Mouse (Mus musculus) CH12.LX (cell line): ENCODE measurements at regions not wholly inside any gene's neighbourhood (a gene's known extent, or its start where the extent isn't known, plus 50 kb on each side); places are given as distances from the start of the nearest gene placed in this dataset.

Experiments used
- DNase-seq: peaks from one replicate; pipeline ENCODE4 v3.0.0-alpha.2; 2013; ENCODE audit errors: extremely low read depth
- H3K27ac ChIP-seq: 2 replicates; pipeline ENCODE4 v1.5.1; 2012; ENCODE audit warnings: low read depth, mild to moderate bottlenecking, control low read depth, moderate library complexity; ENCODE audit not compliant: insufficient read depth
- H3K27me3 ChIP-seq: replicated peaks from 2 replicates; pipeline ENCODE3; 2012; ENCODE audit warnings: inconsistent platforms
- H3K36me3 ChIP-seq, 2 experiments: replicated peaks in 1 of 2; 2 replicates each; pipeline versions ENCODE3 to v1.6.1; 2012; ENCODE audit warnings: inconsistent platforms in 1 of 2, low read length in 1 of 2, mild to moderate bottlenecking in 1 of 2, mixed read lengths in 1 of 2, moderate library complexity in 1 of 2; ENCODE audit not compliant: control insufficient read depth in 1 of 2, insufficient read depth in 1 of 2
- H3K4me1 ChIP-seq, 2 experiments: 2 replicates each; pipeline ENCODE4 v1.6.1; 2012; ENCODE audit warnings: inconsistent platforms in 1 of 2, moderate library complexity in 1 of 2; ENCODE audit not compliant: insufficient read depth in 2 of 2, control insufficient read depth in 1 of 2
- H3K4me2 ChIP-seq: 2 replicates; pipeline ENCODE4 v1.6.1; 2012; ENCODE audit warnings: low read depth, mild to moderate bottlenecking, control low read depth; ENCODE audit not compliant: poor library complexity, insufficient read depth, severe bottlenecking
- H3K4me3 ChIP-seq, 3 experiments: fragments of 150-350 bp in 1 of 3; sonication (generic) in 1 of 3; replicated peaks in 1 of 3; 2 replicates each; pipeline versions ENCODE3 to v1.5.1; 2011 to 2012; ENCODE audit warnings: low read depth in 2 of 3, low read length in 2 of 3, mild to moderate bottlenecking in 2 of 3, moderate library complexity in 2 of 3, control low read depth in 1 of 3, improper control_type of control experiment in 1 of 3, inconsistent platforms in 1 of 3, mixed read lengths in 1 of 3; ENCODE audit not compliant: poor library complexity in 1 of 3
- H3K79me2 ChIP-seq: replicated peaks from 2 replicates; pipeline ENCODE4 v1.6.1; 2012; ENCODE audit warnings: mild to moderate bottlenecking, moderate library complexity; ENCODE audit not compliant: control insufficient read depth, poor library complexity, insufficient read depth, severe bottlenecking; ENCODE audit errors: extremely low read depth
- H3K9ac ChIP-seq: 2 replicates; pipeline ENCODE4 v1.6.1; 2012; ENCODE audit warnings: low read depth, mild to moderate bottlenecking, control low read depth, moderate library complexity; ENCODE audit not compliant: insufficient read depth
- H3K9me3 ChIP-seq: replicated peaks from 2 replicates; pipeline ENCODE3; 2012; ENCODE audit warnings: low read length, inconsistent platforms, mixed read lengths
- BHLHE40 ChIP-seq: IDR thresholded peaks from 2 replicates; pipeline ENCODE4 v1.6.1; 2011; ENCODE audit warnings: mild to moderate bottlenecking, low read depth, low read length, improper control_type of control experiment
- EP300 ChIP-seq: IDR thresholded peaks from 2 replicates; pipeline ENCODE4 v1.6.1; 2011; ENCODE audit warnings: low read length, improper control_type of control experiment
- ETS1 ChIP-seq: conservative IDR thresholded peaks from 2 replicates; pipeline ENCODE4 v1.6.1; 2012; ENCODE audit warnings: low read depth, mild to moderate bottlenecking, inconsistent platforms, low read length, improper control_type of control experiment, moderate library complexity
- IRF4 ChIP-seq: IDR thresholded peaks from 2 replicates; pipeline ENCODE4 v1.6.1; 2014; ENCODE audit warnings: low read depth, mild to moderate bottlenecking, inconsistent platforms, low read length, improper control_type of control experiment
- JUN ChIP-seq: IDR thresholded peaks from 2 replicates; pipeline ENCODE4 v1.6.1; 2011; ENCODE audit warnings: low read depth, mild to moderate bottlenecking, low read length, improper control_type of control experiment, moderate library complexity; ENCODE audit not compliant: insufficient read depth
- JUND ChIP-seq: conservative IDR thresholded peaks from 2 replicates; pipeline ENCODE4 v1.6.1; 2011; ENCODE audit warnings: low read depth, low read length, improper control_type of control experiment
- MYC ChIP-seq: IDR thresholded peaks from 2 replicates; pipeline ENCODE4 v1.6.1; 2011; ENCODE audit warnings: low read depth, mild to moderate bottlenecking, improper control_type of control experiment, low read length
- POLR2A ChIP-seq: IDR thresholded peaks from 2 replicates; pipeline ENCODE4 v1.6.1; 2011; ENCODE audit warnings: low read depth, mild to moderate bottlenecking, improper control_type of control experiment, low read length
- TBP ChIP-seq: conservative IDR thresholded peaks from 2 replicates; pipeline ENCODE4 v1.6.1; 2011; ENCODE audit warnings: low read depth, low read length, improper control_type of control experiment
- TCF12 ChIP-seq: IDR thresholded peaks from 2 replicates; pipeline ENCODE4 v1.6.1; 2014; ENCODE audit warnings: low read depth, mild to moderate bottlenecking, inconsistent platforms, low read length, improper control_type of control experiment
- UBTF ChIP-seq: IDR thresholded peaks from 2 replicates; pipeline ENCODE4 v1.6.1; 2012; ENCODE audit warnings: low read depth, mild to moderate bottlenecking, inconsistent platforms, low read length, improper control_type of control experiment, moderate library complexity
- USF1 ChIP-seq: IDR thresholded peaks from 2 replicates; pipeline ENCODE4 v1.6.1; 2014; ENCODE audit warnings: low read depth, mild to moderate bottlenecking, inconsistent platforms, low read length, improper control_type of control experiment
- USF2 ChIP-seq: conservative IDR thresholded peaks from 2 replicates; pipeline ENCODE4 v1.6.1; 2011; ENCODE audit warnings: low read depth, low read length, improper control_type of control experiment
- ZC3H11A ChIP-seq: IDR thresholded peaks from 2 replicates; pipeline ENCODE4 v1.6.1; 2012; ENCODE audit warnings: low read depth, mild to moderate bottlenecking, inconsistent platforms, low read length, improper control_type of control experiment
- ZKSCAN1 ChIP-seq: IDR thresholded peaks from 2 replicates; pipeline ENCODE4 v1.6.1; 2012; ENCODE audit warnings: low read depth, inconsistent platforms, low read length, improper control_type of control experiment, borderline replicate concordance
- ZMIZ1 ChIP-seq: IDR thresholded peaks from 2 replicates; pipeline ENCODE4 v1.6.1; 2012; ENCODE audit warnings: low read depth, mild to moderate bottlenecking, inconsistent platforms, low read length, improper control_type of control experiment
- dilution Hi-C: fragments of 300-500 bp; cut with MboI; formaldehyde crosslinking; loops from 2 replicates; pipeline ENCODE4 v1.14.3; 2020; ENCODE audit warnings: low sequenced_read_pairs; ENCODE audit not compliant: extremely low pct_unique_long_range_greater_than_20kb, extremely low pct_ligation_motif_present
- in situ Hi-C: fragments of 300-500 bp; cut with MboI; formaldehyde crosslinking; loops from 3 replicates; pipeline ENCODE4 v1.14.3; 2019; ENCODE audit warnings: low sequenced_read_pairs, low pct_ligation_motif_present, low pct_unique_long_range_greater_than_20kb, mixed read lengths

DNA sequence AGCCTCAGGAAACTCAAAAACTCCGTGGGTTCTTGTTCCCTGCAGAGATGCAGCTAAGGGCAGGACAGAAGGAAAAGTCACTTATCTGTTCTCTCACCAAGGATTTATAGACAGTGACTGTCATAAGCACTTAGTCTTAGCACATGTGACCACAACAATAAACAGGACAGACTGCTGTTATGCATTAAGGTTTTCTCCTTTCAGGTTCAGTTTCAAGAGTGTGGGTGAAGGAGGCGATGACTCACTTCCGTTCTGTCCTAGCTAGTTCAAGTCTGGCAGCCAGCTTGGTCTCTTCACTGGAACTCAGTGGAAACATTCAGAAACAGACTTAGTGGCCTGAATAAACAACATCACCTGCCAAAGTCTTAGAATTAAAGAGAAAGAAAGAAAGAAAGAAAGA, 141.1 kb upstream of the Rasa1 start:
- Histone ChIP-seq H3K79me2 (no peaks in the 10 kb centered on the region), H3K27ac (no peak overlapping the region), H3K27me3 (no peaks in the 10 kb centered on the region), H3K9ac (no peak overlapping the region), H3K4me3 (no peak overlapping the region), H3K36me3 (no peaks in the 10 kb centered on the region), H3K9me3 (no peaks in the 10 kb centered on the region), H3K4me2 (peak overlapping the region; percentile 62; the same call in 1 of the 2 replicates), H3K4me1 (peaks cover 0 to 7% of the 10 kb centered on the region in 2 experiments; a peak in 1 of 4 replicates)
- TF ChIP-seq JUN (peak; percentile 70), USF2 (peak; percentile 49; the same call in 1 of the 2 replicates), JUND (peak; percentile 75), BHLHE40 (peak; percentile 57; the same call in 1 of the 2 replicates), USF1 (peak; percentile 16; the same call in 1 of the 2 replicates), IRF4 (peak; percentile 52; the same call in 1 of the 2 replicates), ZKSCAN1 (no peak), EP300 (peak; percentile 79), ZC3H11A (no peak), ETS1 (peak; percentile 48; the same call in 1 of the 2 replicates)
- dilution Hi-C loops (no loop called here), in situ Hi-C loops (loop anchor here (10.0 kb wide), 1 partner anchor 65 kb away; no protein-coding TSS in a partner anchor)
- peak; percentile 52 for DNase-seq

GRCm38 (mm10) chr13:85418671-85419070, 129.7 kb upstream of the Rasa1 start:
- H3K79me2 ChIP-seq, result no peaks in the 10 kb centered on the region
- H3K9me3 ChIP-seq, result no peaks in the 10 kb centered on the region
- dilution Hi-C loops (no loop called here), in situ Hi-C loops (no loop called here)
- no peak overlapping the region for H3K27ac ChIP-seq
- no peaks in the 10 kb centered on the region for H3K36me3 ChIP-seq
- H3K9ac ChIP-seq, result no peak overlapping the region
- no peak overlapping the region for H3K4me3 ChIP-seq
- no peaks in the 10 kb centered on the region for H3K4me1 ChIP-seq
- H3K4me2 ChIP-seq, result no peak overlapping the region
- DNase-seq, result no peak
- TF ChIP-seq EP300 (no peak), TBP (no peak), ZMIZ1 (no peak), JUN (no peak), POLR2A (no peak), TCF12 (no peak), ETS1 (no peak), USF1 (no peak), MYC (no peak), IRF4 (no peak), UBTF (no peak)
- no peaks in the 10 kb centered on the region for H3K27me3 ChIP-seq
